Mouse (Mus musculus) cortical plate, adult 2 months (tissue): ENCODE measurements around the gene Adat1. TPM values are rescaled to one million over a fixed set of nuclear protein-coding genes. Genes with fewer than 3 reads are reported as not detected.
A peak's percentile ranks its signal among the peaks of the same experiment; 100 is the strongest.
"Not testable (repeated sequence)": the region's sequence is repeated elsewhere in the genome, so short reads cannot be mapped to it uniquely, and the experiment has no call there.

Experiments used
- H3K27ac ChIP-seq: fragments of 200-500 bp; 2 replicates; pipeline ENCODE4 v1.5.1; 2012; ENCODE audit warnings: low read length, control low read depth, inconsistent platforms; ENCODE audit not compliant: insufficient read depth
- H3K4me1 ChIP-seq: fragments of 200-500 bp; 2 replicates; pipeline ENCODE4 v1.6.1; 2011; ENCODE audit warnings: low read length; ENCODE audit not compliant: control insufficient read depth, insufficient read depth
- H3K4me3 ChIP-seq: fragments of 200-500 bp; 2 replicates; pipeline ENCODE4 v1.5.1; 2011; ENCODE audit warnings: mild to moderate bottlenecking, low read length, control low read depth; ENCODE audit not compliant: insufficient read depth
- CTCF ChIP-seq: fragments of 200-500 bp; IDR thresholded peaks from 2 replicates; pipeline ENCODE4 v1.5.1; 2011; ENCODE audit warnings: mild to moderate bottlenecking, control low read depth, low read length; ENCODE audit not compliant: insufficient read depth; ENCODE audit errors: extremely low read depth
- POLR2A ChIP-seq: fragments of 200-500 bp; IDR thresholded peaks from 2 replicates; pipeline ENCODE4 v1.6.1; 2011; ENCODE audit warnings: mild to moderate bottlenecking, low read length, control low read depth; ENCODE audit not compliant: insufficient read depth; ENCODE audit errors: extremely low read depth
- polyA plus RNA-seq: library from polyadenylated mRNA; depleted of rRNA; stranded (reverse); fragments of >200 nt; gene quantifications from 2 replicates; pipeline ENCODE4 v1.2.3, GENCODE M21; 2012

Gene Adat1
- polyA plus RNA-seq, 1 experiment = 8.3 TPM

DNA sequence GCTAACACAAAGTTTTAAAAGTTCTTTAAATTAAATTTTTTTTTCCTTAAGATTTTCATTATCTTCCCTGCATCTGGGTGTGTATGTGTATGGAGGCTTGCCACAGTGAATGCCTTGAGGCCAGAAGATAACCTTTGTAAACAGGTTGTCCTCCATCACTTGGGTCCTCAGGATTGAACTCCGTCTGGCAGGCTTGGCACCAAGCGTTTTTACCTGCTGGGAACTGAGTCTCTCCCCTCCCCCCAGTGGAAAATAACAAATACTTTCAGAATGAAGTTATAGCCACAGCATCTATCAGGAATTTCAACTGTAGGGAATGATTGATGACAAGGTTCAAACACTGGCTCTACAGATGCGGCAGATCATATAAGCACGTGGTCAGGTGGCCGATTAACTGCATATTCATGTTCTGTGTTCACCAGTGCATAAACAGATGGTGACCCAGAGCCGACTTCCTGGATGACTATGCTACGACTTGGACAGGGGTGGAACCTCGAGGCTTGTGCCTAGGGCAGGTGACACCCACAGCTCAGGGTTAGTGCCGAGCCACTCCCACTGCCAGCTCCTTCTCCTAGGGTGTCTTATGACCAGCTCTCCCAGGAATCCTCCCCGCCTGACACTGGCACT, 52.5 kb downstream of the Adat1 start:
- no peak for TF ChIP-seq POLR2A
- TF ChIP-seq CTCF = no peak
- Histone ChIP-seq H3K27ac (no peak overlapping the region), H3K4me1 (peaks cover 1% of the 10 kb centered on the region; the same call in 1 of the 2 replicates), H3K4me3 (peak overlapping the region; percentile 80)

DNA sequence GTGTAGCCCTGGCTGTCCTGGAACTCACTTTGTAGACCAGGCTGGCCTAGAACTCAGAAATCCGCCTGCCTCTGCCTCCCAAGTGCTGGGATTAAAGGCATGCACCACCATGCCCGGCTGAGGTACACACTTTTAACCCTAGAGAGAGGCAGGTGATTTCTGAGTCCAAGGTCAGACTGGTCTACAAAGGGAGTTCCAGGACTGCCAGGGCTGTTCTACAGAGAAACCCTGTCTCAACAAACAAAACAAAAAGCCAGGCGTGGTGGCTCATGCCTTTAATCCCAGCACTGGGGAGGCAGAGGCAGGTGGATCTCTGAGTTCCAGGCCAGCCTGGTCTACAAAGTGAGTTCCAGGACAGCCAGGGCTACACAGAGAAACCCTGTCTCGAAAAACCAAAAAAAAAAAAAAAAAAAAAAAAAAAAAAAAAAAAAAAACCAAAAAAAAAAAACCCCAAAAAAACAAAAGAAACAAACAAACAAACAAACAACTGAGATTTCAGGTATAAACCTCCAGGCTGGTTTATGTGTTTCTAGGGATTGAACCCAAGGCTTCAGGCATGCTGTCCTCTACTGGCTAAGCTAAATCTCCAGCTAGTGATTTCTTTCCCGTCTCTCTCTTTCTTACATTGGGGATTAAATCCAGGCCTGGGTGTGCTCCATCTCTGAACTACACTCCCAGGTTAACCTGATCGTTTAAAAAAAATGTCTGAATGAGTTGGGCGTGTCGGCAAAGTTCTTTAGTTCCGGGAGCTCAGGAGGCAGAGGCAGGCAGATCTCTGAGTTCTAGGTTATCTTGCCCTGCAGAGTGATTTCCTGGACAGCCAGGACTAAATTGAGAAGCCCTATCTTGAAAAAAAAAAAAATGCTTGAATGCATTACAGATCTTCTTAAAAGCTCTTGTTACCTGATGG, 53.8 kb downstream of the Adat1 start:
- H3K4me1 ChIP-seq, H3K4me3 ChIP-seq, H3K27ac ChIP-seq: not testable (repeated sequence)

DNA sequence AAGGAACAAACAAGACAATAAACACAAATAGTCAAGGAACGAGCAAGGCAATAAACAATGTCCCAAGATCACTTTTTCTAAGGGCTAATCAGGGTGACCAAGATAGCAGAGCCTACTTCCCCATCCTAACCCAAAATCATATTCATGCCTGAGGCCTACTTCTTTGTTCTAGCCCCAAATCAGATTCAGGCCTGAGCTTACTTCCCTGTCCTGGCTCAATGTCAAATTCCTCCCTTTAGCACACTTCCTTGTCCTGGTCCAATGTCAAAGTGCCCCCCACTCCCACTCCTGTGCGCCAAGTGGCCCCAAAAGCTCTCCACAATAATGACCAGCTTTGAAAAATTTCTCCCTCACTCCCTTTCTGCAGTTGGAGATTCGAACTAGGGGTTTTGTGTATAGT, 54.9 kb downstream of the Adat1 start:
- H3K4me3 ChIP-seq = no peak overlapping the region
- no peak overlapping the region for H3K27ac ChIP-seq
- TF ChIP-seq CTCF (no peak), POLR2A (no peak)
- peaks cover under 1% of the 10 kb centered on the region; the same call in 1 of the 2 replicates for H3K4me1 ChIP-seq

DNA sequence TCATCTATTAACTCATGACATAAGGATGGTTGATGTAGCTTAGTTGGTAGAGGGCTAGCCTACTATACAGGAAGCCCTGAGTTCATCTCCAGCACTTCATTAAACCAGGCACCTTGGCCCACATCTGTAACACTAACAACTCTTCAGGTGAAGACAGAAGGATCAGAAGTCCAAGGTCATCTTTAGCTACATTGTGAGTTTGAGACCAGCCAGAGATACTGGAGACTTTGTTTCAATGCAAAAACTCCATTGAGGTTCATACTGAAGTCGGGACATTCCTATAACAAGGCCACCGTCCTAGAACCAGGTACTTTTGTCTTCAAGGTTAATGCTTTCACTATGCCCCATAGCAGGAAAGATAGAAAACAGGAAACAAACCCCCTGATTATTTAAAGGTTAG, 57.9 kb downstream of the Adat1 start:
- no peaks in the 10 kb centered on the region; the same call in 1 of the 2 replicates for H3K4me1 ChIP-seq
- TF ChIP-seq POLR2A (no peak), CTCF (no peak)
- H3K4me3 ChIP-seq = no peak overlapping the region; the same call in 1 of the 2 replicates
- H3K27ac ChIP-seq = no peak overlapping the region

DNA sequence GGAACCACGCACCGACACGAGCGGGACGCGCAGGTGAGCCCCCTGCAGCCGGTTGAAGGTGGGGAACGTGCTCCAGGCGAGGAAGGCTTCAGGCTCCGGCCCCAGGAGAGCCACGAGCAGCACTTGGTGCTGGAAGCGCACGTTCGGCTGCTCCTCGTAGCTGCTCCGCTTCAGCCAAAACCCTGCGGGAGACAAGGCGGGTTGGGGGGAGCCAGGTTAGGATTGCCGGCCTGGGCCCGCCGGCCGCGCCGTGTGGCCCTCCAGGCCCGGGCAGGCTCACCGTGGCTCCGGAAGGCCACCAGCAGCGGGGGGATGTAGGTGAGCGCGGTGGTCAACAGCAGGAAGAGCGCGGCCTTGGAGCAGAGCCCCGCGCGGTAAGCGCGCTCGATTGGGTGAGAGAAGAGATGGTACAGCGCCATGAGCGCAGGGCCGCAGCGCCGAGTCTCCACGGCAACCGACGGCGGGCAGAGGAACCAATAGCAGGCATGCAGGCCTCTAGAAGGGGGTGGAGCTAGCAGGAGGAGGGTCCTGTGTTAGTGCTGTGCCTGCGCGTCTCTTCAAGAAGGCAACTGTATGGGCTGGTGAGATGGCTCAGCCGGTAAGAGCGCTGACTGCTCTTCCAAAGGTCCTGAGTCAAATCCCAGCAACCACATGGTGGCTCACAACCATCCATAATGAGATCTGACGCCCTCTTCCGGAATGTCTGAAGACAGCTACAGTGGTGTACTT, 58.6 kb downstream of the Adat1 start, which contains the start of gene Tmem231:
Gene Tmem231, minus strand, starts transcription at position 534 of the 729 bp plus-strand sequence.
- Histone ChIP-seq H3K4me3 (peak within 1 kb of the TSS; percentile 50), H3K27ac (no peak within 1 kb of the TSS), H3K4me1 (no peaks in the 10 kb centered on the region; the same call in 1 of the 2 replicates)
- no peak for TF ChIP-seq CTCF
- peak; percentile 61 for TF ChIP-seq POLR2A

DNA sequence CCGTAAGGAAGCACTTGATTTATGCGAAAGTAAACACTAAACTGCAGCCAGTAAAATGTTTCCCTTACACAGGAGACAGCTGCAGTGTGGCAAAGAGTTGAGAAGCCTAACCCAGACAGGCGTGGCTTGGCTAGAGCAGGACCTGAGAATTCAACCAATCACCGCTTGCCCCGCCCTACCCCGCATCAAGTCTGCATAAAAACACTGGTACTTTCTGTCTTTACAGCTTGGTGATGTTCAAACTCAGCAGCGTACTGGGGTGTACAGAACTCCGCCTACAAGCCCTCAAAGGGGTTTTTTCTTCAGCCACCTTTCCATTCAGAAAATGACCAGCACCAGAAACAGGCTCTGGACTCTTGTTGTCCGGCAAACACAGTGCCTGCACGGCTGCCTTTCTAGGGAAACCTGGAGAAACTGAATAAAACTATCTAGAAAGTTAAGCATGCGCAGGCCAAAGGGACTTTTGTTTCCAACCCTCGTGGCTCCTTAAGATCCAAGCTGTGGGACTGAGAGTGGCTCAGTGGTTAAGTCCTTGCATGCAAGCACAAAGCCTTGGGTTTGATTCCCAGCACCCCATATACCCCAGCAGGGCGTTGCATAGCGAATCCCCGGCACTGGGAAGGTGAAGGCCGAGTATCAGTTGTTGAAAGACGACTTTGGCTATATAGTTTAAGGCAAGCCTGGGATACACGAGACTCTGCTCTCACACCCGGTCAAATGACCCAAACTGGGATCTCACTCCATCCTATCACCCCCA, 59.3 kb downstream of the Adat1 start:
- H3K4me1 ChIP-seq = no peaks in the 10 kb centered on the region; the same call in 1 of the 2 replicates
- peak overlapping the region; percentile 50 for H3K4me3 ChIP-seq
- no peak overlapping the region for H3K27ac ChIP-seq
- TF ChIP-seq CTCF (no peak), POLR2A (no peak)

DNA sequence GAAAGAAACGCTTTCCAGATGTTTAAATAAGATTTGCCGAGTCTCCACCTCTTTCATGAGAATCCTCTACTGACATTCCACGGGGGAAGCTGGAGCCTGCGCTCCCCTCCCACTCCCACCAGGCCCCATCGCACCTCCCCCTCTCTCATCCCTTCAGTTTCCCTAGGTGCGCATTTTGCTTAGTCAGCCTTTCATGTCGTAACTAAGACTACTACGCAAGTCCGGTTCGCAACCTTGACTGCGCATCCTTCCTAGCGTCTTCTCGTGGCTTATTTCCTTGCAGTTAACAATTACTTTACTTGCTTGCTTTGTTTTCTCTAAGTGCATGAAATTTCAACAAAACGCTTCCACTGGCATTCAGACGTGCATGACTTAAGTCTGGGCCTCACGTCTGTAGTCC, 60.4 kb downstream of the Adat1 start:
- no peak overlapping the region for H3K27ac ChIP-seq
- TF ChIP-seq POLR2A (no peak), CTCF (no peak)
- no peaks in the 10 kb centered on the region; the same call in 1 of the 2 replicates for H3K4me1 ChIP-seq
- H3K4me3 ChIP-seq = no peak overlapping the region

DNA sequence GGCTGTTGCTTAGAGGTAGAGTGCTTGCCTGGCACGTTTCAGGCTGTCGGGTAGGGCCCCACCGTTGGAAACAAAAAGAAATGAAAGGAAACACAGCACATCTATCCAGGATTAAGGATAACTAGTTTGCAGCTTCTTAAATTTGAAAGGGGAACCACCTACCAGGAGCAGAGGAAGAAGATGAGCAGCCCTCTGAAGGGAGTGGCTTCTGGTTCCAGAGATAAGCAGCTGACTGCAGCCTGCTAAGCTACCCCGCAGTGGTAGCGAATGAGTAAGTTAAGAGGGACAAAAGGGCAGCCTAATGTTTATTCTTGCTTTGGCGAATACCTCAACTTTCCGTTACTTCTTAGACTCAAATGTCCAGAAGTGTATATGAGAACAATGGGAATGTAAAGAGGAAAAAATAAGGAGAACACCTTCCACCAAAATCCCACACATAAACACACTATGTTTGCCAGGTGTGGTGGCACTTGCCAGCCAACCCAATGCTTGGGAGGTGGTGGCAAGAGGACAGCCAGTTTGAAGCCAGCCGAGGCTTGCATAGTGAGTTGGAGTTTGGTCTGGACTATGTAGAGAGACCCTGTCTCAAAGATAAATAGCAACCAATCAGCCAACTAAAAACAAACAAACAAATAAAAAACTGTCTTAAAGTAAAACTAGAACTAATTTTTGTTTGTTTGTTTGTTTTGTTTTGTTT, 62.3 kb downstream of the Adat1 start:
- Histone ChIP-seq H3K4me1 (no peaks in the 10 kb centered on the region; the same call in 1 of the 2 replicates), H3K4me3 (no peak overlapping the region), H3K27ac (no peak overlapping the region)
- TF ChIP-seq POLR2A (no peak), CTCF (no peak)
